23 mouse cellular contexts compared by ENCODE assay signal in the genomic region with DNA sequence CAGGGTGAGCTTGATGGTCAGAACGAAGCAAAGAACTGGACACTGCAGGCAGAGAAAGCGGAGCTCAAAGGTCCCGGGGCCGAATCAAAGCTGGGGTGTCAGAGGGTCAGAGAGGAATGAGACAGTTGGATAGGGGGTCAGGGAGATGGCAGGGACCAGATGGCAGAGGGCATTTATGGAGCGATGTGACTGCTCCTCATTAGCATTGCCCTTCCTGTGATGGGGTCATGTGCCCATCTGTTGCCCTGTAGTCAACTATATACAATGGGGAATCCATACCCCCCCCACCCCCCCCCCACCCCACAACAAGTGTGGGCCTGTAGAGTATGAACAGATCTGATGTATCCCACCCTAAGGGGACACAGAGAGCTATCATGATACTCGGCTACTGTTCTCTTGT. TPM values are rescaled to one million over a fixed set of nuclear protein-coding genes. Genes with fewer than 3 reads are reported as not detected.
DNase-seq lines count a peak whose midpoint lies in the region; ATAC-seq and TF ChIP-seq lines count a peak whose summit lies in the region.
"Had no signal": no experiment of that assay in that cellular context is flagged by ENCODE, and none has a peak within 500 bp of the region (broad histone marks: within the 10 kb centered on the region; RNA-seq: fewer than 3 reads in every experiment).

No protein-coding gene starts in this region.

- ATAC-seq in hindbrain, embryonic 12.5 days (ENCODE audit: low FRiP score) = no peak
- ATAC-seq in midbrain, embryonic 14.5 days (ENCODE audit: low FRiP score, low TSS enrichment) = no peak
- ATAC-seq: intestine, postnatal 0 days had no signal

- no peak overlapping the region for H3K4me2 ChIP-seq in hindbrain, embryonic 12.5 days (replicated peaks)
- no peak overlapping the region for H3K4me2 ChIP-seq in midbrain, embryonic 14.5 days (ENCODE audit: low read length)
- H3K4me2 ChIP-seq: forebrain, embryonic 12.5 days; heart, embryonic 13.5 days; hindbrain, embryonic 15.5 days; limb, embryonic 12.5 days; liver, embryonic 13.5 days; neural tube, embryonic 12.5 days had no signal

- peak overlapping the region; percentile 74 for H3K27ac ChIP-seq in hindbrain, embryonic 10.5 days
- H3K27ac ChIP-seq in hindbrain, embryonic 12.5 days = no peak overlapping the region
- peak overlapping the region; percentile 39; the same call in 1 of the 2 replicates for H3K27ac ChIP-seq in midbrain, embryonic 10.5 days (replicated peaks)
- H3K27ac ChIP-seq in midbrain, embryonic 14.5 days (replicated peaks; ENCODE audit: low read depth, low read length) = no peak overlapping the region
- H3K27ac ChIP-seq in gastrocnemius, adult 2 months = no peak overlapping the region; the same call in 1 of the 2 replicates
- H3K27ac ChIP-seq: forebrain, embryonic 12.5 days; heart, embryonic 13.5 days; hindbrain, embryonic 15.5 days; limb, embryonic 12.5 days; liver, embryonic 13.5 days; neural tube, embryonic 12.5 days had no signal

- WGBS in hindbrain, embryonic 10.5 days = 44% methylated on average over 6 of the region's 6 CpGs
- 56% methylated on average over 6 of the region's 6 CpGs for WGBS in hindbrain, embryonic 12.5 days
- 71% methylated on average over 6 of the region's 6 CpGs for WGBS in midbrain, embryonic 10.5 days
- WGBS in midbrain, embryonic 14.5 days = 65% methylated on average over 6 of the region's 6 CpGs

- intact Hi-C loops in gastrocnemius, adult 2 months (cut with DNase I) = no loop called here

- H3K9me3 ChIP-seq in hindbrain, embryonic 10.5 days = no peaks in the 10 kb centered on the region
- no peaks in the 10 kb centered on the region for H3K9me3 ChIP-seq in hindbrain, embryonic 12.5 days (replicated peaks)
- H3K9me3 ChIP-seq in midbrain, embryonic 10.5 days (replicated peaks) = no peaks in the 10 kb centered on the region
- no peaks in the 10 kb centered on the region for H3K9me3 ChIP-seq in midbrain, embryonic 14.5 days (ENCODE audit: control insufficient read depth, low read length)
- H3K9me3 ChIP-seq: forebrain, embryonic 12.5 days; heart, embryonic 13.5 days; hindbrain, embryonic 15.5 days; limb, embryonic 12.5 days; liver, embryonic 13.5 days; neural tube, embryonic 12.5 days had no signal

- peak; percentile 48 for DNase-seq in hindbrain, embryonic 10.5 days (ENCODE audit: low spot score)
- peak; percentile 19 for DNase-seq in midbrain, embryonic 10.5 days (ENCODE audit: low spot score)
- no peak for DNase-seq in midbrain, embryonic 14.5 days
- peak; percentile 27 for DNase-seq in embryo, embryonic 11 days
- DNase-seq in retina, embryonic 14.5 days (ENCODE audit: low spot score) = peak; percentile 49
- no peak for DNase-seq in spleen, postnatal 10 days (ENCODE audit: low spot score in 2 of 2)
- no peak for DNase-seq in gastrocnemius, adult 2 months
- DNase-seq: cerebellum, adult 11-12 months; layer of hippocampus, postnatal 36 days; liver, embryonic 13.5 days; lung, adult 2 months; right cerebral cortex, adult 18-20 months; thymus, adult 18-20 months; thymus, postnatal 36 days had no signal

- no peak for TF ChIP-seq CTCF in gastrocnemius, adult 2 months (IDR thresholded peaks at IDR 0.05)

- H3K27me3 ChIP-seq in hindbrain, embryonic 10.5 days (ENCODE audit: insufficient read depth, poor library complexity, severe bottlenecking) = no peaks in the 10 kb centered on the region
- H3K27me3 ChIP-seq in hindbrain, embryonic 12.5 days = no peaks in the 10 kb centered on the region
- no peaks in the 10 kb centered on the region for H3K27me3 ChIP-seq in midbrain, embryonic 10.5 days (ENCODE audit: low read depth, poor library complexity, severe bottlenecking)
- no peaks in the 10 kb centered on the region for H3K27me3 ChIP-seq in midbrain, embryonic 14.5 days (ENCODE audit: control insufficient read depth, insufficient read depth, low read length)
- H3K27me3 ChIP-seq: forebrain, embryonic 12.5 days; heart, embryonic 13.5 days; hindbrain, embryonic 15.5 days; limb, embryonic 12.5 days; liver, embryonic 13.5 days; neural tube, embryonic 12.5 days had no signal

- H3K36me3 ChIP-seq in hindbrain, embryonic 10.5 days = no peaks in the 10 kb centered on the region
- H3K36me3 ChIP-seq in hindbrain, embryonic 12.5 days = no peaks in the 10 kb centered on the region
- no peaks in the 10 kb centered on the region for H3K36me3 ChIP-seq in midbrain, embryonic 10.5 days
- H3K36me3 ChIP-seq in midbrain, embryonic 14.5 days (ENCODE audit: control insufficient read depth, insufficient read depth, low read length) = no peaks in the 10 kb centered on the region
- H3K36me3 ChIP-seq: forebrain, embryonic 12.5 days; G1E; heart, embryonic 13.5 days; hindbrain, embryonic 15.5 days; limb, embryonic 12.5 days; liver, embryonic 13.5 days; neural tube, embryonic 12.5 days had no signal

- H3K4me1 ChIP-seq in hindbrain, embryonic 10.5 days (replicated peaks) = peaks cover 49% of the 10 kb centered on the region
- peaks cover 24% of the 10 kb centered on the region for H3K4me1 ChIP-seq in hindbrain, embryonic 12.5 days
- H3K4me1 ChIP-seq in midbrain, embryonic 10.5 days = peaks cover 28% of the 10 kb centered on the region
- 0 out of 2 replicates have a peak, but pooled peaks cover 4% of the 10 kb centered on the region for H3K4me1 ChIP-seq in midbrain, embryonic 14.5 days (ENCODE audit: control insufficient read depth, insufficient read depth, low read length)
- H3K4me1 ChIP-seq: forebrain, embryonic 12.5 days had no signal

- no peak overlapping the region for H3K9ac ChIP-seq in hindbrain, embryonic 12.5 days
- no peak overlapping the region for H3K9ac ChIP-seq in midbrain, embryonic 14.5 days (replicated peaks; ENCODE audit: low read length)
- H3K9ac ChIP-seq: forebrain, embryonic 12.5 days; heart, embryonic 13.5 days; hindbrain, embryonic 15.5 days; limb, embryonic 12.5 days; liver, embryonic 13.5 days; neural tube, embryonic 12.5 days had no signal

- H3K4me3 ChIP-seq in hindbrain, embryonic 10.5 days = no peak overlapping the region
- H3K4me3 ChIP-seq in hindbrain, embryonic 12.5 days = no peak overlapping the region
- H3K4me3 ChIP-seq in midbrain, embryonic 10.5 days = no peak overlapping the region
- H3K4me3 ChIP-seq in midbrain, embryonic 14.5 days (replicated peaks; ENCODE audit: low read depth, low read length) = no peak overlapping the region
- H3K4me3 ChIP-seq in gastrocnemius, adult 2 months = no peak overlapping the region
- H3K4me3 ChIP-seq: forebrain, embryonic 12.5 days; heart, embryonic 13.5 days; hindbrain, embryonic 15.5 days; limb, embryonic 12.5 days; liver, embryonic 13.5 days; neural tube, embryonic 12.5 days had no signal

RNA-seq across cellular contexts. Expression of gene Galnt18, which starts 39.7 kb away (rescaled TPM):
- polyA plus RNA-seq in hindbrain, embryonic 10.5 days (2016; fragmentation: Nextera tagmentation; extraction: Ambion mirVana) = 8.5 and 10.8 TPM in 2 replicates
- 7.5 and 8.0 TPM in 2 replicates for polyA plus RNA-seq in hindbrain, embryonic 12.5 days (2016; fragmentation: Nextera tagmentation; extraction: Ambion mirVana)
- 6.6 and 6.8 TPM in 2 replicates for polyA plus RNA-seq in midbrain, embryonic 10.5 days (2016; fragmentation: Nextera tagmentation; extraction: Ambion mirVana)
- 11.9 and 13.1 TPM in 2 replicates for polyA plus RNA-seq in midbrain, embryonic 14.5 days (2014; fragmentation: Nextera tagmentation; extraction: Ambion mirVana)
- 1 to 10 TPM; 3.1 to 4.4 TPM for total RNA-seq in gastrocnemius, adult 2 months (2021)
- total RNA-seq: G1E; monocyte, adult 5-6 weeks had no signal
- polyA plus RNA-seq: G1E had no signal

Comparison
In these comparisons a context has a peak if more than half of its experiments do, and no peak if none do; other contexts are left out.
1. DNase-seq: peak in hindbrain, embryonic 10.5 days (single experiment), midbrain, embryonic 10.5 days (single experiment), embryo, embryonic 11 days (single experiment) and retina, embryonic 14.5 days (single experiment); none in midbrain, embryonic 14.5 days (single experiment), spleen, postnatal 10 days (0 of 2) and gastrocnemius, adult 2 months (single experiment).
2. H3K27ac ChIP-seq: peak in hindbrain, embryonic 10.5 days (single experiment) and midbrain, embryonic 10.5 days (single experiment); none in hindbrain, embryonic 12.5 days (single experiment), midbrain, embryonic 14.5 days (single experiment) and gastrocnemius, adult 2 months (single experiment).